Mouse (Mus musculus) retina, postnatal 7 days (tissue): ENCODE data around the gene Efcc1.

Experiments used
- DNase-seq: peaks from one replicate; pipeline ENCODE4 v3.0.0-alpha.2; 2012; ENCODE audit warnings: low read depth, low spot score

Efcc1 gene

GRCm38 (mm10) chr6:87778294-87779173 lies 47.9 kb downstream of the Efcc1 start:
- no peak for DNase-seq

- no peak for DNase-seq
These were observed 48.8 kb downstream of the Efcc1 start for GRCm38 (mm10) chr6:87779174-87780165.

- DNase-seq, result no peak
These were observed 50.1 kb downstream of the Efcc1 start for GRCm38 (mm10) chr6:87780546-87781301.

GRCm38 (mm10) chr6:87784033-87784432 lies 53.4 kb downstream of the Efcc1 start:
- DNase-seq, result no peak

- DNase-seq, result no peak
These were observed 56.0 kb downstream of the Efcc1 start for GRCm38 (mm10) chr6:87786621-87787020.

- DNase-seq, result no peak
These were observed 56.6 kb downstream of the Efcc1 start for GRCm38 (mm10) chr6:87787108-87787890.

GRCm38 (mm10) chr6:87788266-87788895 lies 57.7 kb downstream of the Efcc1 start:
- DNase-seq, result no peak

GRCm38 (mm10) chr6:87788896-87789587 lies 58.4 kb downstream of the Efcc1 start:
- peak; percentile 13 for DNase-seq

- no peak for DNase-seq
These were observed 59.1 kb downstream of the Efcc1 start for GRCm38 (mm10) chr6:87789791-87790190.

- no peak for DNase-seq
These were observed 60.3 kb downstream of the Efcc1 start for GRCm38 (mm10) chr6:87790779-87791480.

GRCm38 (mm10) chr6:87791826-87792225 lies 61.2 kb downstream of the Efcc1 start:
- no peak for DNase-seq

- DNase-seq, result no peak
These were observed 63.3 kb downstream of the Efcc1 start for GRCm38 (mm10) chr6:87793821-87794510.

GRCm38 (mm10) chr6:87795385-87796150 lies 64.9 kb downstream of the Efcc1 start:
- DNase-seq, result no peak

GRCm38 (mm10) chr6:87796251-87796880 lies 65.7 kb downstream of the Efcc1 start:
- no peak for DNase-seq

- no peak for DNase-seq
These were observed 66.7 kb downstream of the Efcc1 start for GRCm38 (mm10) chr6:87797321-87797720.

GRCm38 (mm10) chr6:87799576-87799975 lies 68.9 kb downstream of the Efcc1 start:
- no peak for DNase-seq

GRCm38 (mm10) chr6:87802462-87802861 lies 71.8 kb downstream of the Efcc1 start:
- DNase-seq, result no peak
